Mouse (Mus musculus) skeletal muscle tissue, adult 2 months (tissue): Measurements from ENCODE around the gene Srsf3.
A peak's percentile ranks its signal among the peaks of the same experiment; 100 is the strongest.
"Not testable (repeated sequence)": the region's sequence is repeated elsewhere in the genome, so short reads cannot be mapped to it uniquely, and the experiment has no call there.

Experiments used
- DNase-seq: peaks from one replicate; pipeline ENCODE4 v3.0.0-alpha.2; 2012; ENCODE audit warnings: low read depth, low spot score

Gene Srsf3

GRCm38 (mm10) chr17:29018292-29018984, 14.0 kb upstream of the Srsf3 start:
- DNase-seq, result peak; percentile 89

GRCm38 (mm10) chr17:29019391-29019790, 13.0 kb upstream of the Srsf3 start:
- DNase-seq, result no peak

GRCm38 (mm10) chr17:29020444-29020843, 12.0 kb upstream of the Srsf3 start:
- DNase-seq, result peak; percentile 68

- DNase-seq, result no peak
These were observed 10.1 kb upstream of the Srsf3 start for GRCm38 (mm10) chr17:29022230-29022819.

- no peak for DNase-seq
These were observed 9.1 kb upstream of the Srsf3 start for GRCm38 (mm10) chr17:29023346-29023745.

GRCm38 (mm10) chr17:29024047-29024892, 8.2 kb upstream of the Srsf3 start:
- no peak for DNase-seq

GRCm38 (mm10) chr17:29024896-29025565, 7.4 kb upstream of the Srsf3 start:
- DNase-seq, result no peak

- no peak for DNase-seq
These were observed 5.6 kb upstream of the Srsf3 start for GRCm38 (mm10) chr17:29026652-29027356.

- no peak for DNase-seq
These were observed 1.9 kb upstream of the Srsf3 start for GRCm38 (mm10) chr17:29030321-29031034.

- not testable (repeated sequence) for DNase-seq
These were observed 1.2 kb upstream of the Srsf3 start for GRCm38 (mm10) chr17:29031085-29031711.

- DNase-seq, result no peak
These were observed 606 bp upstream of the Srsf3 start for GRCm38 (mm10) chr17:29031771-29032273.

GRCm38 (mm10) chr17:29033569-29034061, 1.2 kb downstream of the Srsf3 start:
- DNase-seq, result no peak

GRCm38 (mm10) chr17:29034264-29034663, 1.8 kb downstream of the Srsf3 start:
- DNase-seq, result no peak

- DNase-seq, result no peak
These were observed 3.1 kb downstream of the Srsf3 start for GRCm38 (mm10) chr17:29035506-29035905.

GRCm38 (mm10) chr17:29039351-29039750, 6.9 kb downstream of the Srsf3 start:
- DNase-seq, result no peak

- DNase-seq, result not testable (repeated sequence)
These were observed 9.2 kb downstream of the Srsf3 start for GRCm38 (mm10) chr17:29041632-29042031.

- no peak for DNase-seq
These were observed 10.1 kb downstream of the Srsf3 start for GRCm38 (mm10) chr17:29042569-29042968.

- no peak for DNase-seq
These were observed 11.2 kb downstream of the Srsf3 start for GRCm38 (mm10) chr17:29043583-29043982.

- DNase-seq, result no peak
These were observed 11.9 kb downstream of the Srsf3 start for GRCm38 (mm10) chr17:29044146-29044924.
